In genomic region chr1:171658561-171658991, GRCm38 (mm10) we compare ENCODE assay signal across 10 mouse cellular contexts. TPM values are rescaled to one million over a fixed set of nuclear protein-coding genes. Genes with fewer than 3 reads are reported as not detected.
A peak's percentile ranks its signal among the peaks of the same experiment; 100 is the strongest.
DNase-seq lines count a peak whose midpoint lies in the region; ATAC-seq and TF ChIP-seq lines count a peak whose summit lies in the region.
"Had no signal": no experiment of that assay in that cellular context is flagged by ENCODE, and none has a peak within 500 bp of the region (broad histone marks: within the 10 kb centered on the region; RNA-seq: fewer than 3 reads in every experiment).

No protein-coding gene starts in this region.

- H3K27ac ChIP-seq in kidney, embryonic 15.5 days = no peak overlapping the region
- H3K27ac ChIP-seq in CH12.LX (ENCODE audit: insufficient read depth, low read depth) = no peak overlapping the region
- H3K27ac ChIP-seq in liver, embryonic 11.5 days (ENCODE audit: low read depth, low read length) = no peak overlapping the region
- H3K27ac ChIP-seq: embryonic facial prominence, embryonic 12.5 days had no signal

- no peak overlapping the region for H3K4me2 ChIP-seq in kidney, embryonic 15.5 days
- H3K4me2 ChIP-seq in CH12.LX (ENCODE audit: insufficient read depth, low read depth, poor library complexity, severe bottlenecking) = peak overlapping the region; percentile 53
- H3K4me2 ChIP-seq in liver, embryonic 11.5 days = no peak overlapping the region
- H3K4me2 ChIP-seq: embryonic facial prominence, embryonic 12.5 days; lung, embryonic 14.5 days had no signal

- H3K79me2 ChIP-seq in CH12.LX (replicated peaks; ENCODE audit: control insufficient read depth, extremely low read depth, insufficient read depth, poor library complexity, severe bottlenecking) = no peaks in the 10 kb centered on the region

- TF ChIP-seq EP300 in CH12.LX (IDR thresholded peaks at IDR 0.05; ENCODE audit: low read length) = no peak

- H3K36me3 ChIP-seq in kidney, embryonic 15.5 days = no peaks in the 10 kb centered on the region
- no peaks in the 10 kb centered on the region for H3K36me3 ChIP-seq in CH12.LX (replicated peaks in 1 of 2; ENCODE audit: control insufficient read depth in 1 of 2, insufficient read depth in 1 of 2, low read length in 1 of 2)
- H3K36me3 ChIP-seq in liver, embryonic 11.5 days (ENCODE audit: control insufficient read depth, insufficient read depth, low read length) = no peaks in the 10 kb centered on the region
- H3K36me3 ChIP-seq: embryonic facial prominence, embryonic 12.5 days had no signal

- no peaks in the 10 kb centered on the region for H3K9me3 ChIP-seq in kidney, embryonic 15.5 days (replicated peaks)
- H3K9me3 ChIP-seq in CH12.LX (replicated peaks; ENCODE audit: low read length) = no peaks in the 10 kb centered on the region
- H3K9me3 ChIP-seq in liver, embryonic 11.5 days (ENCODE audit: control insufficient read depth, low read length) = no peaks in the 10 kb centered on the region
- H3K9me3 ChIP-seq: embryonic facial prominence, embryonic 12.5 days had no signal

- H3K4me1 ChIP-seq in kidney, embryonic 15.5 days = no peaks in the 10 kb centered on the region
- peaks cover 8 to 36% of the 10 kb centered on the region in 2 experiments; a peak in 3 of 4 replicates for H3K4me1 ChIP-seq in CH12.LX (ENCODE audit: control insufficient read depth in 1 of 2, insufficient read depth in 2 of 2)
- H3K4me1 ChIP-seq in lung, adult 2 months (ENCODE audit: control insufficient read depth, insufficient read depth, low read length) = no peaks in the 10 kb centered on the region
- no peaks in the 10 kb centered on the region for H3K4me1 ChIP-seq in liver, embryonic 11.5 days (replicated peaks; ENCODE audit: control insufficient read depth, insufficient read depth, low read length)
- H3K4me1 ChIP-seq: embryonic facial prominence, embryonic 12.5 days had no signal

- H3K9ac ChIP-seq in kidney, embryonic 15.5 days = no peak overlapping the region
- no peak overlapping the region for H3K9ac ChIP-seq in CH12.LX (ENCODE audit: insufficient read depth, low read depth)
- no peak overlapping the region for H3K9ac ChIP-seq in liver, embryonic 11.5 days (ENCODE audit: low read depth, low read length)
- H3K9ac ChIP-seq: embryonic facial prominence, embryonic 12.5 days; lung, embryonic 14.5 days had no signal

- no peak for TF ChIP-seq POLR2A in CH12.LX (IDR thresholded peaks at IDR 0.05; ENCODE audit: low read depth, low read length)
- TF ChIP-seq POLR2A in lung, adult 2 months (IDR thresholded peaks at IDR 0.05; ENCODE audit: borderline replicate concordance, extremely low read depth, low read depth, low read length) = no peak

- no peaks in the 10 kb centered on the region for H3K27me3 ChIP-seq in kidney, embryonic 15.5 days
- H3K27me3 ChIP-seq in CH12.LX (replicated peaks) = no peaks in the 10 kb centered on the region
- no peaks in the 10 kb centered on the region for H3K27me3 ChIP-seq in liver, embryonic 11.5 days (replicated peaks; ENCODE audit: control insufficient read depth, insufficient read depth, low read length)
- H3K27me3 ChIP-seq: embryonic facial prominence, embryonic 12.5 days had no signal

- no peak for DNase-seq in kidney, postnatal 4 days
- peak; percentile 70 for DNase-seq in CH12.LX (ENCODE audit: extremely low read depth)
- DNase-seq in lung, adult 2 months = no peak
- no peak for DNase-seq in liver, embryonic 11.5 days (ENCODE audit: low spot score)
- DNase-seq: heart, postnatal 4 days; lung, embryonic 14.5 days had no signal

- 71% methylated on average over 5 of the region's 5 CpGs for WGBS in kidney, embryonic 15.5 days
- 41% methylated on average over 5 of the region's 5 CpGs for WGBS in lung, adult 2 months
- WGBS in liver, embryonic 11.5 days = 72% methylated on average over 5 of the region's 5 CpGs

- in situ Hi-C loops in CH12.LX (cut with MboI; ENCODE audit: low pct_ligation_motif_present, low pct_unique_long_range_greater_than_20kb, low sequenced_read_pairs) = loop anchor here (5.0 kb wide), 1 partner anchor 51 kb away; the partner anchor contains the start of gene Ly9

- no peak overlapping the region for H3K4me3 ChIP-seq in kidney, embryonic 15.5 days (replicated peaks)
- H3K4me3 ChIP-seq in CH12.LX (replicated peaks in 1 of 3; ENCODE audit: low read depth in 2 of 3, low read length in 2 of 3, poor library complexity in 1 of 3) = no peak overlapping the region
- no peak overlapping the region for H3K4me3 ChIP-seq in lung, adult 2 months (replicated peaks; ENCODE audit: extremely low read depth, low read depth, low read length)
- no peak overlapping the region for H3K4me3 ChIP-seq in liver, embryonic 11.5 days (ENCODE audit: low read depth, low read length)
- H3K4me3 ChIP-seq: embryonic facial prominence, embryonic 12.5 days had no signal

- TF ChIP-seq CTCF in CH12.LX (conservative IDR thresholded peaks at IDR 0.05 in 1 of 2, IDR thresholded peaks at IDR 0.05 in 1 of 2; ENCODE audit: low read depth in 2 of 2, low read length in 2 of 2) = peak in 1 of 2 experiments; percentile 72; a peak in 2 of 4 replicates
- TF ChIP-seq CTCF in lung, adult 2 months (IDR thresholded peaks at IDR 0.05; ENCODE audit: insufficient read depth, low read length) = no peak

- dilution Hi-C loops in CH12.LX (cut with MboI; ENCODE audit: extremely low pct_ligation_motif_present, extremely low pct_unique_long_range_greater_than_20kb, low sequenced_read_pairs) = no loop called here

- peak; percentile 74 for TF ChIP-seq RAD21 in CH12.LX (IDR thresholded peaks at IDR 0.05; ENCODE audit: low read depth, low read length)

- 0 out of 2 replicates have a peak, but pooled peaks have one; percentile 33 for ATAC-seq in kidney, embryonic 15.5 days (replicated peaks; ENCODE audit: low FRiP score)
- peak; percentile 95 for ATAC-seq in frontal cortex, adult (ENCODE audit: low TSS enrichment)
- ATAC-seq in monocyte, adult 5-6 weeks (replicated peaks; ENCODE audit: insufficient number of reproducible peaks, low FRiP score, low TSS enrichment, poor library complexity, severe bottlenecking) = peak; percentile 58; the same call in 1 of the 2 replicates
- no peak for ATAC-seq in liver, embryonic 11.5 days (replicated peaks; ENCODE audit: low FRiP score)

TF ChIP-seq in CH12.LX, 34 proteins besides CTCF, POLR2A, EP300 and RAD21:
- no peak for TF ChIP-seq CHD2 (IDR thresholded peaks at IDR 0.05; ENCODE audit: low read length)
- TF ChIP-seq RCOR1 (conservative IDR thresholded peaks at IDR 0.05; ENCODE audit: low read depth, low read length) = no peak
- 0 out of 2 replicates have a peak, but pooled peaks have one; percentile 35 for TF ChIP-seq MAZ (IDR thresholded peaks at IDR 0.05; ENCODE audit: low read depth, low read length)
- peak; percentile 45; the same call in 1 of the 2 replicates for TF ChIP-seq NELFE (IDR thresholded peaks at IDR 0.05; ENCODE audit: low read depth, low read length)
- TF ChIP-seq HCFC1 (IDR thresholded peaks at IDR 0.05; ENCODE audit: low read depth, low read length) = no peak
- TF ChIP-seq ELF1 (IDR thresholded peaks at IDR 0.05; ENCODE audit: low read depth, low read length) = no peak
- TF ChIP-seq ZMIZ1 (IDR thresholded peaks at IDR 0.05; ENCODE audit: low read depth, low read length) = no peak
- TF ChIP-seq USF1 (IDR thresholded peaks at IDR 0.05; ENCODE audit: low read depth, low read length) = no peak
- TF ChIP-seq BHLHE40 (IDR thresholded peaks at IDR 0.05; ENCODE audit: low read depth, low read length) = peak; percentile 45; the same call in 1 of the 2 replicates
- TF ChIP-seq IRF4 (IDR thresholded peaks at IDR 0.05; ENCODE audit: low read depth, low read length) = 0 out of 2 replicates have a peak, but pooled peaks have one; percentile 24
- 0 out of 2 replicates have a peak, but pooled peaks have one; percentile 44 for TF ChIP-seq MEF2A (IDR thresholded peaks at IDR 0.05; ENCODE audit: borderline replicate concordance, low read depth, low read length)
- no peak for TF ChIP-seq PAX5 (IDR thresholded peaks at IDR 0.05; ENCODE audit: low read length)
- peak; percentile 68 for TF ChIP-seq SMC3 (IDR thresholded peaks at IDR 0.05; ENCODE audit: low read depth, low read length)
- TF ChIP-seq MXI1 (IDR thresholded peaks at IDR 0.05; ENCODE audit: low read depth, low read length) = peak; percentile 14; the same call in 1 of the 2 replicates
- no peak for TF ChIP-seq UBTF (IDR thresholded peaks at IDR 0.05; ENCODE audit: low read depth, low read length)
- peak; percentile 23; the same call in 1 of the 2 replicates for TF ChIP-seq ZC3H11A (IDR thresholded peaks at IDR 0.05; ENCODE audit: low read depth, low read length)
- 0 out of 2 replicates have a peak, but pooled peaks have one; percentile 11 for TF ChIP-seq ETS1 (conservative IDR thresholded peaks at IDR 0.05; ENCODE audit: low read depth, low read length)
- TF ChIP-seq MAFK (IDR thresholded peaks at IDR 0.05; ENCODE audit: insufficient replicate concordance, low read length) = no peak

RNA-seq across cellular contexts. Expression of gene Slamf7, which starts 5.7 kb away (rescaled TPM):
- 0.13 TPM in 1 of 2 replicates, not detected in the other for polyA plus RNA-seq in kidney, embryonic 15.5 days (2015; fragmentation: Nextera tagmentation; extraction: Ambion mirVana)
- total RNA-seq in CH12.LX (2012; rRNA removed) (6.8 and 10.5 TPM in 2 replicates), CH12.LX (2014; rRNA removed) (15.4 and 15.8 TPM in 2 replicates)
- polyA plus RNA-seq in CH12.LX (2012; ENCODE audit: insufficient read length, low read depth) = 9.5 and 10.6 TPM in 2 replicates
- 37.7 to 95.2 TPM (median 47.4 TPM) in 3 replicates for total RNA-seq in monocyte, adult 5-6 weeks (2017)
- polyA plus RNA-seq in lung, adult 2 months (2012; rRNA removed) = 2.1 and 2.2 TPM in 2 replicates
- not detected in 2 replicates for polyA plus RNA-seq in liver, embryonic 11.5 days (2014; fragmentation: Nextera tagmentation; extraction: Ambion mirVana)
- total RNA-seq: heart, postnatal 4 days had no signal
- polyA plus RNA-seq: embryonic facial prominence, embryonic 12.5 days; lung, embryonic 14.5 days had no signal

RNA-seq across cellular contexts. Expression of gene Cd48, which starts 23.2 kb away (rescaled TPM):
- 2.3 and 2.9 TPM in 2 replicates for polyA plus RNA-seq in kidney, embryonic 15.5 days (2015; fragmentation: Nextera tagmentation; extraction: Ambion mirVana)
- total RNA-seq in CH12.LX (2012; rRNA removed) = 65.0 and 96.4 TPM in 2 replicates
- total RNA-seq in CH12.LX (2014; rRNA removed) = 218 and 231 TPM in 2 replicates
- polyA plus RNA-seq in CH12.LX (2012; ENCODE audit: insufficient read length, low read depth) = 80.3 and 87.6 TPM in 2 replicates
- total RNA-seq in monocyte, adult 5-6 weeks (2017) = 279 to 329 TPM (median 318 TPM) in 3 replicates
- 9.2 and 14.4 TPM in 2 replicates for polyA plus RNA-seq in lung, adult 2 months (2012; rRNA removed)
- 4.5 and 4.9 TPM in 2 replicates for polyA plus RNA-seq in liver, embryonic 11.5 days (2014; fragmentation: Nextera tagmentation; extraction: Ambion mirVana)

RNA-seq across cellular contexts. Expression of gene Ly9, which starts 51.4 kb away (rescaled TPM):
- polyA plus RNA-seq in kidney, embryonic 15.5 days (2015; fragmentation: Nextera tagmentation; extraction: Ambion mirVana) = 0.32 and 0.42 TPM in 2 replicates
- total RNA-seq in CH12.LX (2012; rRNA removed) = 43.6 and 46.7 TPM in 2 replicates
- total RNA-seq in CH12.LX (2014; rRNA removed) = 53.6 and 57.8 TPM in 2 replicates
- polyA plus RNA-seq in CH12.LX (2012; ENCODE audit: insufficient read length, low read depth) = 68.6 and 74.4 TPM in 2 replicates
- total RNA-seq in monocyte, adult 5-6 weeks (2017) = 71.1 to 137 TPM (median 80.7 TPM) in 3 replicates
- polyA plus RNA-seq in lung, adult 2 months (2012; rRNA removed) = 2.2 and 2.6 TPM in 2 replicates
- polyA plus RNA-seq in liver, embryonic 11.5 days (2014; fragmentation: Nextera tagmentation; extraction: Ambion mirVana) = 0.12 and 0.30 TPM in 2 replicates

Comparison
In these comparisons a context has a peak if more than half of its experiments do, and no peak if none do; other contexts are left out.
1. RNA of gene Ly9, which starts 51.4 kb away (polyA plus RNA-seq): 68.6 to 74.4 TPM in CH12.LX; 2.2 to 2.6 TPM in lung, adult 2 months, 0.32 to 0.42 TPM in kidney, embryonic 15.5 days and 0.12 to 0.30 TPM in liver, embryonic 11.5 days; every median in the first group is over 10 times any median in the second.